Mouse (Mus musculus): ENCODE data around the gene Hdac7.

- TF ChIP-seq POLR2A (IDR thresholded peaks at IDR 0.05; ENCODE audit: control insufficient read depth, extremely low read depth, insufficient read depth, low read length, poor library complexity) (no peak), CTCF (IDR thresholded peaks at IDR 0.05; ENCODE audit: borderline replicate concordance, control insufficient read depth, extremely low read depth, insufficient read depth, low read length, poor library complexity) (no peak)
Observed at GRCm38 (mm10) chr15:97773961-97774370, 70.3 kb downstream of the Hdac7 start.
